Mouse (Mus musculus) embryonic facial prominence, embryonic 11.5 days (tissue): ENCODE results near the gene Urah. TPM values are rescaled to one million over a fixed set of nuclear protein-coding genes. Genes with fewer than 3 reads are reported as not detected.

Experiments
- ATAC-seq: fragments of 200-750 bp; cut with Nextera tagmentation; replicated peaks from 2 replicates; pipeline ENCODE4 v1.8.0; 2017; ENCODE audit warnings: low read depth; ENCODE audit not compliant: insufficient number of reproducible peaks, low FRiP score, low TSS enrichment
- DNase-seq: peaks from one replicate; pipeline ENCODE4 v3.0.0-alpha.2; 2015; ENCODE audit warnings: low spot score
- H3K27ac ChIP-seq: fragments of 300-500 bp; sonication (generic); replicated peaks from 2 replicates; pipeline ENCODE4 v1.5.1; 2014; ENCODE audit warnings: mild to moderate bottlenecking, low read depth, low read length, control low read depth
- H3K27me3 ChIP-seq: fragments of 300-500 bp; sonication (generic); 2 replicates; pipeline ENCODE4 v1.6.1; 2014; ENCODE audit warnings: mild to moderate bottlenecking, low read length, moderate library complexity, mixed read lengths; ENCODE audit not compliant: control insufficient read depth, insufficient read depth
- H3K36me3 ChIP-seq: fragments of 300-500 bp; sonication (generic); replicated peaks from 2 replicates; pipeline ENCODE4 v1.6.1; 2014; ENCODE audit warnings: low read depth, mild to moderate bottlenecking, low read length, moderate library complexity, mixed read lengths; ENCODE audit not compliant: control insufficient read depth, insufficient read depth
- H3K4me1 ChIP-seq: fragments of 300-500 bp; sonication (generic); 2 replicates; pipeline ENCODE4 v1.6.1; 2014; ENCODE audit warnings: low read length, mixed read lengths; ENCODE audit not compliant: control insufficient read depth, insufficient read depth
- H3K4me2 ChIP-seq: fragments of 300-500 bp; sonication (generic); 2 replicates; pipeline ENCODE4 v1.6.1; 2014; ENCODE audit warnings: low read depth, mild to moderate bottlenecking, control low read depth, low read length, moderate library complexity
- H3K4me3 ChIP-seq: fragments of 300-500 bp; sonication (generic); 2 replicates; pipeline ENCODE4 v1.5.1; 2014; ENCODE audit warnings: low read depth, low read length, control low read depth
- H3K9ac ChIP-seq: fragments of 300-500 bp; sonication (generic); replicated peaks from 2 replicates; pipeline ENCODE4 v1.6.1; 2014; ENCODE audit warnings: mild to moderate bottlenecking, control low read depth, low read length
- H3K9me3 ChIP-seq: fragments of 300-500 bp; sonication (generic); replicated peaks from 2 replicates; pipeline ENCODE4 v1.6.1; 2016; ENCODE audit warnings: mild to moderate bottlenecking, low read length, inconsistent platforms, mixed read lengths; ENCODE audit not compliant: control insufficient read depth
- WGBS: fragments of 180-500 bp; shearing (Covaris S2); extraction: QIAGEN DNeasy Blood & Tissue Kit; methylation state at CpG from one replicate; pipeline ENCODE4 v1.1.7; 2014; 5-methylcytosine and 5-hydroxymethylcytosine counted together
- polyA plus RNA-seq: library from polyadenylated mRNA; unstranded; fragments of >200 nt; fragmentation: Nextera tagmentation; extraction: Ambion mirVana; gene quantifications from 2 replicates; pipeline ENCODE4 v1.2.1, GENCODE M21; 2014

Urah gene
- polyA plus RNA-seq, 1 experiment from 2014 or later = 1.3 TPM

DNA sequence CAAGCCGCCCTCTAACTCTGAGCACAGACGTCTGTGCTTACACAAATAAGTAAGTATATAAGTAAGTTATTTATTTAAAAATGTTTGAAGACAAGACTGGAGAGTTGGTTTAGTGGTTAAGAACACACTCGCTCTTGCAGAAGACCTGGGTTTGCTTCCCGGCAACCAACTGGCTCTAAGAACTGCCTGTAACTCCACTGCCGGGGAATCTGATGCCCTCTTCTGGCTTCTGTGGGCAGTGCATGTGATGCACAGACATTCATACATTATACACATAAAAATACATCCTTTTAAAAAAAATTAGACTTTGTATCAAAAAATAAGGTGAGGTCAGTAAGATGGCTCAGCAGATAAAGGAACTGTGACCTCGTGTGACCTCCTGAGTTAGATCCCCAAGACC lies 24.3 kb upstream of the Urah start:
- Histone ChIP-seq H3K4me2 (no peak overlapping the region), H3K4me1 (no peaks in the 10 kb centered on the region), H3K27ac (no peak overlapping the region), H3K36me3 (no peaks in the 10 kb centered on the region), H3K9me3 (no peaks in the 10 kb centered on the region), H3K9ac (no peak overlapping the region), H3K4me3 (no peak overlapping the region), H3K27me3 (no peaks in the 10 kb centered on the region)
- WGBS = 89% methylated on average over 6 of the region's 6 CpGs
- DNase-seq (no peak), ATAC-seq (no peak)

DNA sequence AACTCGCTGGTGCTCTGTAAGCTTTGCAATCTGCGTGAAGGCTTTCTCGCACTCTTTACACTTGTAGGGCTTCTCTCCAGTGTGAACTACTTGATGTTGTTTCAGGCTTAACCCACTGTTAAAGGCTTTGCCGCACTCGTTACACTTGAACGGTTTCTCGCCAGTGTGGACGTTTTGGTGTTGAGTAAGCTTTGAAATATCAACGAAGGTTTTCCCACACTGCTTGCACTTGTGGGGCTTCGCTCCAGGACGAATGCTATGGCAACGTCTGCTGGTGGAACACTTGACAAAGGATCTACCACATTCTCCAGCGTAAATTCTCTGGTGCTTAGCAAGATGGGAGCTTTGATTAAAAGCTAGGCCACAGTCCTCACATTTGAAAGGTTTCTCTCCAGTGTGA lies 23.1 kb upstream of the Urah start:
- no peak for DNase-seq
- no peak overlapping the region for H3K4me3 ChIP-seq
- H3K27ac ChIP-seq = no peak overlapping the region

DNA sequence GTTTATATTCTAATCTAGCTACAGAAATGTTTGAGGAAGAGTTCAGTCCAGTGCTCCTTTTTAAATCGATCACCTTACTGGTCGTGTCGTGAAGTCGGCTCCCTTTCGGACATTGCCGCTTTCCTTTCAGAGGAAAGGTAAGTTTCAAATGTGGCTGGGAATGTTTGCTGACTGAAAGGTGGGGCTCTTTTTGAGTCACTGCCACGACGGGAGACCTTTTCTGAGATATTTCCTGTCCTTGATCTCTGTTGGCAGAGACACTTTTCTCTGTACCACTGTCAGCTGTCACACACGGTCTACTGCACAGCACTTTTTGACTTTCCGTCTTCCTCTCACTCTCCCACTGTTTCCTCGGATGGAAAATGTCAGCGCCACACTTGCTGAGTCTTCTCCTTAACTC lies 22.0 kb upstream of the Urah start:
- 92% methylated on average over 12 of the region's 12 CpGs for WGBS
- H3K4me3 ChIP-seq = no peak overlapping the region
- H3K27me3 ChIP-seq = no peaks in the 10 kb centered on the region
- DNase-seq (no peak), ATAC-seq (no peak)
- no peaks in the 10 kb centered on the region for H3K36me3 ChIP-seq
- H3K9me3 ChIP-seq = no peaks in the 10 kb centered on the region
- no peaks in the 10 kb centered on the region for H3K4me1 ChIP-seq
- no peak overlapping the region for H3K27ac ChIP-seq
- no peak overlapping the region for H3K9ac ChIP-seq
- no peak overlapping the region for H3K4me2 ChIP-seq

More for the DNA sequence above, 23.1 kb upstream of the Urah start:
- WGBS = 87% methylated on average over 13 of the region's 13 CpGs
- H3K4me2 ChIP-seq = no peak overlapping the region
- H3K27me3 ChIP-seq = no peaks in the 10 kb centered on the region
- no peak overlapping the region for H3K9ac ChIP-seq
- no peaks in the 10 kb centered on the region for H3K36me3 ChIP-seq
- no peaks in the 10 kb centered on the region for H3K9me3 ChIP-seq
- no peaks in the 10 kb centered on the region for H3K4me1 ChIP-seq
- ATAC-seq = no peak

DNA sequence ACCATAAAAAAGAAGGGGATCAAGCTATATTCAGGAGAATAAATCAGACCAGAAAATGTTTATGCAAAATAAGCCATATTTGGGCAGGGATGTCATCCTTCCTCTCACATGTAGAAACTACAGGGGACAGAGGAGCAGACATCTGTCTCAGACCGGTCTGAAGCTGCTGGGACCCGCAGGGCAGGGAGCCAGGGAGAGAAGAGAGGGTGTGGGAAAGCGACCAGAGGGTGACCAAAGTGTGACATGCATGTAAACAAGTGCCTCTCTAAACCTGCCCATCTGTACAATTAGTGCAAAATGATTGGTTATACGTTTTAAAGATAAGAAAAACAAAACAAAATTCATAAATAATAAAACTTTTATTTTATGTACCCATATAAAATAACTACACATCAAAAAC lies 14.6 kb upstream of the Urah start:
- WGBS = 80% methylated on average over 4 of the region's 4 CpGs
- H3K36me3 ChIP-seq = no peaks in the 10 kb centered on the region
- H3K4me1 ChIP-seq = no peaks in the 10 kb centered on the region
- H3K4me2 ChIP-seq = no peak overlapping the region
- H3K9me3 ChIP-seq = no peaks in the 10 kb centered on the region
- H3K9ac ChIP-seq = no peak overlapping the region
- H3K4me3 ChIP-seq = no peak overlapping the region
- DNase-seq = no peak
- no peaks in the 10 kb centered on the region for H3K27me3 ChIP-seq
- ATAC-seq = no peak
- no peak overlapping the region for H3K27ac ChIP-seq

GRCm38 (mm10) chr7:140821305-140821652 lies 13.5 kb upstream of the Urah start:
- Histone ChIP-seq H3K27ac (no peak overlapping the region), H3K9ac (no peak overlapping the region)
- no peak for DNase-seq

DNA sequence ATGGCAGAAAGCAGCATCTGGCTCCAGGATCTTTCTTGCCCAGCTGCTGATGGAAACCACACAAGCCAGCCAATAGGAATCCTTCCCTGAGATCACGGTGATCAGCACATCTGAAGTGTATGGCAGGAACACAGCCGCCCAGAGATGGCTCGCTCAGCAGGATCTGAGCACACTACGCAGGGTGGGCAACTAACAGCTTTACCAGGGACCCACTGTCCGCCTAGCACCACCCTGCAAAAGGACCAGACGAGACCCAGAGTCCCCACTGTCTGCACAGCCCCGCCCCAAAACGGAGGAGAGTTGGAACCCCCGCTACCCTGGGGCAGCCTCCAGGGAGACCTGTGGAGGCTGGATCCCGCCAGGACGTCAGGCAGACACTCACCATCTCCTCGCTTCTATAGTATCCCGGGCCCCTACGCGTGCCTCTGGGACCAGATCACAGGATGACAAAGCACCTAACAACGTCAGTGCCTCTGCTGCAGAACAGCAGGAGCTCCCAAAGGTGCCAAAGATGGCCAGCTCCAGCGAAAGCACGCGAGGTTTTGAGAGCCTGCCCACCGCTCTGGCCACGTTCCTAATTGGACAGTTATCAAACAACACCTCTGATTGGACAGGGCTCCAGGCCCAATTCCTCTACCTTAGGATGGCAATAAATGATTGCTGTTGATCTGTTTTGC lies 13.0 kb upstream of the Urah start, which contains the start of gene Zfp941:
TSS of gene Zfp941 (minus strand) at position 526 of the 677 bp plus-strand sequence.
- Histone ChIP-seq H3K4me1 (no peaks in the 10 kb centered on the region), H3K27ac (no peak within 1 kb of the TSS), H3K27me3 (no peaks in the 10 kb centered on the region), H3K9ac (peak within 1 kb of the TSS; percentile 67), H3K36me3 (no peaks in the 10 kb centered on the region), H3K4me3 (peak within 1 kb of the TSS; percentile 55), H3K4me2 (peak within 1 kb of the TSS; percentile 72), H3K9me3 (no peaks in the 10 kb centered on the region)
- WGBS = 1% methylated on average over 20 of the region's 21 CpGs
- ATAC-seq (peak; percentile 91), DNase-seq (peak; percentile 77)

More at GRCm38 (mm10) chr7:140821305-140821652, 13.5 kb upstream of the Urah start:
- Histone ChIP-seq H3K4me1 (no peaks in the 10 kb centered on the region), H3K36me3 (no peaks in the 10 kb centered on the region), H3K4me3 (peak overlapping the region; percentile 55), H3K9me3 (no peaks in the 10 kb centered on the region), H3K27me3 (no peaks in the 10 kb centered on the region), H3K4me2 (peak overlapping the region; percentile 72)
- ATAC-seq = no peak
- WGBS = 50% methylated on average over 5 of the region's 5 CpGs

DNA sequence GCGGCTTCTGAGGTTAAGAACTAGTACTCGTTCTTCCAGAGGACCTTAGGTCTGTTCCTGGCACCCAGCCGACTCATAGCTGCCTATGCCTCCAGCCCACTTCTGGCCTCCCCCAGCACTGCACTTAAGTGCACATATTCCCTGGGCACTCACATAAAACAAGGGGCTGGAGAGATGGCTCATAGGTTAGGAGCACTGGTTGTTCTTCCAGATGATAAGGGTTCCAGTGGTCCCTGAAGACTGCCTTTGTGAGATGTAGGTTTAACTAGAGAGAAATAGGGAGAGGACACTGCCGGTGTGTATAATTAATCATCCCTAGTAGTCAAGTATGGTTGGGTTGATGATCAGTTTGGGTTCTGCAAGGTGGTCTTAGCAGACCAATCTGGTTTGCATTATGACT lies 12.1 kb upstream of the Urah start:
- H3K9me3 ChIP-seq = no peaks in the 10 kb centered on the region
- H3K27me3 ChIP-seq = no peaks in the 10 kb centered on the region
- H3K9ac ChIP-seq = no peak overlapping the region
- no peak overlapping the region for H3K27ac ChIP-seq
- no peak for ATAC-seq
- WGBS = 86% methylated on average over 4 of the region's 4 CpGs
- H3K4me3 ChIP-seq = no peak overlapping the region
- DNase-seq = no peak
- H3K4me2 ChIP-seq = no peak overlapping the region
- no peaks in the 10 kb centered on the region for H3K36me3 ChIP-seq
- H3K4me1 ChIP-seq = no peaks in the 10 kb centered on the region

- H3K9me3 ChIP-seq = no peaks in the 10 kb centered on the region
- H3K4me3 ChIP-seq = no peak overlapping the region
- ATAC-seq (no peak), DNase-seq (peak; percentile 45)
- no peak overlapping the region for H3K9ac ChIP-seq
- no peaks in the 10 kb centered on the region for H3K27me3 ChIP-seq
- H3K27ac ChIP-seq = no peak overlapping the region
- H3K4me2 ChIP-seq = no peak overlapping the region
- no peaks in the 10 kb centered on the region for H3K4me1 ChIP-seq
- H3K36me3 ChIP-seq = no peaks in the 10 kb centered on the region
- WGBS = 38% methylated on average over 8 of the region's 8 CpGs
These were observed 6.5 kb upstream of the Urah start for GRCm38 (mm10) chr7:140828171-140828881.
